Mouse (Mus musculus) T-cell, adult 66 days (primary cell): Measurements from ENCODE around the gene Gm3636. TPM values are rescaled to one million over a fixed set of nuclear protein-coding genes. Genes with fewer than 3 reads are reported as not detected.

Experiments used
- total RNA-seq, 2 experiments: library from RNA; stranded (reverse); gene quantifications; 3 replicates in 1 of 2; 4 replicates in 1 of 2; pipeline ENCODE4 v1.2.4; 2023

Gm3636 gene
- 1 to 10 TPM; 2.9 to 3.1 TPM for total RNA-seq

GRCm38 (mm10) chr14:6742232-6742631 lies at the start of gene Gm3636:
Gm3636 (minus strand) TSS chr14:6742332.

GRCm38 (mm10) chr14:6774311-6774710 lies 32.2 kb upstream of the Gm3636 start, which contains the start of gene Gm8362:
Gm8362 (minus strand) TSS chr14:6774411.

GRCm38 (mm10) chr14:6720151-6720550 lies 22.0 kb downstream of the Gm3636 start, which contains the start of gene Gm8050:
Gm8050 (minus strand) TSS chr14:6720251.

Other genes with a start within 250 kb of the Gm3636 start
- gene Gm8356, start 205.0 kb downstream of the Gm3636 start, total RNA-seq: not detected
- not detected for gene Gm3629, start 151.7 kb downstream of the Gm3636 start, total RNA-seq
- not detected for gene Gm3460, start 119.9 kb downstream of the Gm3636 start, total RNA-seq
- not detected for gene Gm10251, start 58.2 kb downstream of the Gm3636 start, total RNA-seq
- gene Gm8050, start 22.1 kb downstream of the Gm3636 start, total RNA-seq: not detected
- not detected for gene Gm8362, start 32.1 kb upstream of the Gm3636 start, total RNA-seq
- gene Gm3642, start 98.0 kb upstream of the Gm3636 start, total RNA-seq: not detected
- under 1 TPM; 0.44 to 0.59 TPM for gene Gm3667, start 147.6 kb upstream of the Gm3636 start, total RNA-seq
- gene Gm6356, start 231.5 kb upstream of the Gm3636 start, total RNA-seq: not detected